Mouse (Mus musculus) lung, adult 2 months (tissue): ENCODE results near the gene Ly6g5c.

ENCODE experiments used
- CTCF ChIP-seq: fragments of 200-500 bp; IDR thresholded peaks from 2 replicates; pipeline ENCODE4 v1.5.1; 2011; ENCODE audit warnings: mild to moderate bottlenecking, low read length, control low read depth; ENCODE audit not compliant: insufficient read depth
- POLR2A ChIP-seq: fragments of 200-500 bp; IDR thresholded peaks from 2 replicates; pipeline ENCODE4 v1.6.1; 2011; ENCODE audit warnings: low read depth, mild to moderate bottlenecking, control low read depth, low read length, borderline replicate concordance; ENCODE audit errors: extremely low read depth

DNA sequence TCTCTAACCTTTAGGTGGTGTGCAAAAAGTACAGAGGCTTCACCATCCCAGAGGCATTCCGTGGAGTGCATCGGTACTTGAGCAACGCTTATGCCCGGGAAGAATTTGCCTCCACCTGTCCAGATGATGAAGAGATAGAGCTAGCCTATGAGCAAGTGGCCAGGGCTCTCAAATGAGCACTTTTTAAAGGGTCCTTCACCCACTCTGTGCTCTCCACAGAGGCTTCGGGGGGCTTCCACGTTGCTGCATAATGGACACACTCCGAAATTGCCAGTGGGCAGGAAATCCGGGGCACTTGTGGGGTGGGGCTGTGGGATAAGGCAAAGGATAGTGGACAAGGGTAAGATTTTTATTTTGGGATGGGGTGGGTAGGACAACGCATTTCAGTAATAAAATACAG, 49.8 kb upstream of the Ly6g5c start:
- TF ChIP-seq CTCF (no peak), POLR2A (no peak)
